Mouse (Mus musculus) intestine, embryonic 15.5 days (tissue): ENCODE measurements around the gene Slc4a1. TPM values are rescaled to one million over a fixed set of nuclear protein-coding genes. Genes with fewer than 3 reads are reported as not detected.
A peak's percentile ranks its signal among the peaks of the same experiment; 100 is the strongest.

ENCODE experiments used
- ATAC-seq: fragments of 200-750 bp; cut with Nextera tagmentation; 2 replicates; pipeline ENCODE4 v1.8.0; 2017; ENCODE audit warnings: moderate TSS enrichment, moderate library complexity
- H3K27ac ChIP-seq: fragments of 300-500 bp; sonication (generic); 2 replicates; pipeline ENCODE4 v1.5.1; 2015; ENCODE audit warnings: mild to moderate bottlenecking, inconsistent platforms
- H3K27me3 ChIP-seq: fragments of 300-500 bp; sonication (generic); replicated peaks from 2 replicates; pipeline ENCODE4 v1.6.1; 2015; ENCODE audit warnings: inconsistent platforms
- H3K36me3 ChIP-seq: fragments of 300-500 bp; sonication (generic); 2 replicates; pipeline ENCODE4 v1.6.1; 2015; ENCODE audit warnings: inconsistent platforms
- H3K4me1 ChIP-seq: fragments of 300-500 bp; sonication (generic); replicated peaks from 2 replicates; pipeline ENCODE4 v1.6.1; 2015; ENCODE audit warnings: inconsistent platforms
- H3K4me2 ChIP-seq: fragments of 300-500 bp; sonication (generic); replicated peaks from 2 replicates; pipeline ENCODE4 v1.6.1; 2015; ENCODE audit warnings: mild to moderate bottlenecking, inconsistent platforms
- H3K4me3 ChIP-seq: fragments of 300-500 bp; sonication (generic); replicated peaks from 2 replicates; pipeline ENCODE4 v1.5.1; 2015; ENCODE audit warnings: inconsistent platforms
- H3K9ac ChIP-seq: fragments of 300-500 bp; sonication (generic); 2 replicates; pipeline ENCODE4 v1.6.1; 2015; ENCODE audit warnings: inconsistent platforms
- H3K9me3 ChIP-seq: fragments of 300-500 bp; sonication (generic); 2 replicates; pipeline ENCODE4 v1.6.1; 2016; ENCODE audit warnings: inconsistent platforms
- WGBS: fragments of 180-500 bp; shearing (Covaris S2); methylation state at CpG from one replicate; pipeline ENCODE4 v1.1.7; 2015; 5-methylcytosine and 5-hydroxymethylcytosine counted together
- polyA plus RNA-seq: library from polyadenylated mRNA; unstranded; fragments of >200 nt; fragmentation: Nextera tagmentation; extraction: Ambion mirVana; gene quantifications from 2 replicates; pipeline ENCODE4 v1.2.1, GENCODE M21; 2015

Gene Slc4a1
- polyA plus RNA-seq, 1 experiment from 2014 or later, result 15.2 TPM

DNA sequence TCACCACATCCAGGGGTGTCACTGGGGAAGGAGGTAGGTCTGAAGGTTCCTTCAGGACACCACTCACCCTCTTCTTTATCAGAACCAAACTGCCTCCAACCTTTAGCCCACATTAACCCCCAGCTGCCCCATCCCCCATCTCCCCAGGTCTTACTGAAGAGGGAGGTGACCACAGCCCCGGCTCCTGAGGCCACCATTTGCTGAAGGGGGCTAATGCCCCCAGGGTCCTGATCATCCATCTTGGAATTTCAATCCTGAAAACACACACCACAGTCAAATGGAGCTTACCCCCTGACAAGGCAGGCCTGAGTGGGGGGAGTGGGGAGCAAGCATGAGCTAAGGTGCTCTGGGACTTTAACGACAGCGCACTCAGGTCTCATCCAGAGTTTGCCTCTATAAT is 40.4 kb upstream of the Slc4a1 start:
- 12% methylated on average over 3 of the region's 3 CpGs for WGBS
- Histone ChIP-seq H3K4me3 (peak overlapping the region; percentile 96), H3K9me3 (no peaks in the 10 kb centered on the region), H3K9ac (peak overlapping the region; percentile 89), H3K4me2 (peak overlapping the region; percentile 80), H3K27me3 (peaks cover 8% of the 10 kb centered on the region; the same call in 1 of the 2 replicates), H3K36me3 (peaks cover 21% of the 10 kb centered on the region), H3K27ac (peak overlapping the region; percentile 94; the same call in 1 of the 2 replicates), H3K4me1 (peaks cover 20% of the 10 kb centered on the region; the same call in 1 of the 2 replicates)
- ATAC-seq, result no peak

DNA sequence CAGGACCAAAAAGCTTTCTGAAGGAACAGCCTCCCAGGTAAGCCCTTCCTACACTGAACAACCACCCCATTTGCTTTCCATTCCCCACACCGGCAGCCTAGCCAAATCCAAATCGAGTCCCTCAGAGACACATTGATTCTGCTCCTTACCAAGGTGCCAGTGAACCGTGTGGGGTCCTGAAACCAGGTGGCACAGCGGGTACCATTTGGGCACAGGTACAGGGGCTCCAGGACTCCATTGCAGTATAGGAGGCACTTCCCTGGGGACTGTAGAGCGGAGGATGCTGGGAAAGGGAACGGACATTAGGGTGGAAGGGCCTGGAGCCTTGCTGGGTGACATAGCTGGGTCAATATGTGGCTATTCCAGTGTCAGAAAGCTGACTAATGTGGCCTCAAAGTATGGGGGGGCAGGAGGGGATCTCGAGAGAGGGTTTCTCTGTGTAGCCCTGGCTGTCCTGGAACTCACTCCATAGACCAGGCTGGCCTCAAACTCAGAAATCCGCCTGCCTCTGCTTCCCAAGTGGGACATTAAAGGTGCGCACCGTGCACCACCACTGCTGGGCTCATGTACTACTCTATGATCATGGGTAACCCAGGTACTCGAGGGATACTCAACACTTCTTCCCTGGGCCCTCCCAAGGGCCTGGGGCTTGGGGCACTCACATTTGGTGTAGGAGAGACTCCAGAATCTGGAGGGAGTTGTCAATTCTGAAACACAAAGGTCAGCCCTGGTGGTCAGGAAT is 39.7 kb upstream of the Slc4a1 start:
- H3K4me2 ChIP-seq, result peak overlapping the region; percentile 80
- H3K4me3 ChIP-seq, result peak overlapping the region; percentile 96
- no peaks in the 10 kb centered on the region for H3K9me3 ChIP-seq
- 80% methylated on average over 11 of the region's 11 CpGs for WGBS
- ATAC-seq, result no peak
- H3K9ac ChIP-seq, result peak overlapping the region; percentile 89; the same call in 1 of the 2 replicates
- peaks cover 21% of the 10 kb centered on the region for H3K36me3 ChIP-seq
- H3K27ac ChIP-seq, result no peak overlapping the region
- peaks cover 8% of the 10 kb centered on the region; the same call in 1 of the 2 replicates for H3K27me3 ChIP-seq
- peaks cover 20% of the 10 kb centered on the region; the same call in 1 of the 2 replicates for H3K4me1 ChIP-seq

DNA sequence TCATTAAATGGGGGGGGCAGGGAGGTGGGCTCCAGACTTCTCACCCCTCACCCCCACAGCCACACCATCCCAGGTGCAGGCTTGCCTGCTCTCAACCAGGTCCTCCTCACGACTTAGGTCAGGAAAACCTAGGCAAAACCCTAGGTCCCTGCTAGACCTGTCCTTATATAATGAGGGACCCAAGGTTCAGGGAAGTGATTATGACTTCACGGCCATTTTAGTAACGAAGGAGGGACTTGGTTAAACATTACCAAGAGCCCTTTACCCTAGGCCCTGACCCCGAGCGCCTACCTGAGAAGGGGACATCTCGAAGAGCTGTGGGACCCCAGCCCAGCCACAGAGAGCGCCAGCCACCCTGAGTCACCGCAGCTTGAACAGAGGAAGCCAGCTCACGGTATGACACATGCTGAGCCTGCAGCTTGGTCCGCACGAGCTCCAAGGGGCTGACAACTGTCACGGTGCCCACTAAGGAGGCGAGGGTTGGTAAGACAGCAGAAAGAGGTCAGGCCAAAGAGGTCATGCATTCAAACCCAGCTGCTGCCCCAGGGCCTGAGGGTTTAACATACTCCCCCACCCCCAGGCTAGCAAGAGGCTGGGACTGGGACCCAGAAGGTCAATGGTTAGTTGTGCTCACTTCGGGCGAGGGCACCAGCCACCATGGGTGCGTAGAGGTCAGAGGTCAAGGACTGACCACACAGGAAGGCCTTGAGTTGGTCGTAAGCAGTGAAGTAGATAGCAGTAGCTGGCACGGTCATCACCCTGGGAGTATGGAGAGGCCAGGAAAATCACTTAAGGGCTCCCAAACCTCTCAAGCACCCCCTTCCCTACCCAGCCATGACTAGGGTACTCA is 38.4 kb upstream of the Slc4a1 start:
- Histone ChIP-seq H3K4me2 (peak overlapping the region; percentile 30; the same call in 1 of the 2 replicates), H3K4me3 (no peak overlapping the region), H3K36me3 (peaks cover 21% of the 10 kb centered on the region), H3K4me1 (peaks cover 24% of the 10 kb centered on the region), H3K9me3 (no peaks in the 10 kb centered on the region), H3K27me3 (peaks cover 15% of the 10 kb centered on the region), H3K27ac (no peak overlapping the region), H3K9ac (no peak overlapping the region)
- 77% methylated on average over 18 of the region's 18 CpGs for WGBS
- no peak for ATAC-seq

DNA sequence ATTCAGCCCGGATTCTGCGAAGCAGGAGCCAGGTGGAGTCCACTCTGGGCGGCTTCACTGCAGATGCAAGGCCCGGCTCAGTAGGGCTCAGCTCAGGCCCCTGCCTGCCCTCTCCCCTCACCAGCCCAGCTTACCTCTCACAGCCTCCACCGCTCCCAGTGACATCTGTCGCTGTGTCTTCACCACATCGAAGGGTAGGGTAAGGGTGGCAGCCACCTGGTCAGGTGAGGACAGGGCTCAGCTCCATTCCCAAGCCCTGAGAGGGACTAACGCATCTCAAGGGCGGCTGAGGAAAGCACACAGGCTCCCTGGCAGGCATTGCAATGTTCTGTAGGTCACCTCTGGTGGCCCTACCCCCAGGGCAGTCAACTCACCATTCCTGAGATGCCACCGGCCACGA is 37.7 kb upstream of the Slc4a1 start:
- peaks cover 22% of the 10 kb centered on the region for H3K27me3 ChIP-seq
- H3K4me1 ChIP-seq, result peaks cover 28% of the 10 kb centered on the region
- H3K4me2 ChIP-seq, result no peak overlapping the region
- H3K4me3 ChIP-seq, result no peak overlapping the region
- WGBS, result 94% methylated on average over 11 of the region's 11 CpGs
- H3K27ac ChIP-seq, result no peak overlapping the region
- no peaks in the 10 kb centered on the region for H3K9me3 ChIP-seq
- ATAC-seq, result no peak
- no peak overlapping the region for H3K9ac ChIP-seq
- H3K36me3 ChIP-seq, result peaks cover 21% of the 10 kb centered on the region

DNA sequence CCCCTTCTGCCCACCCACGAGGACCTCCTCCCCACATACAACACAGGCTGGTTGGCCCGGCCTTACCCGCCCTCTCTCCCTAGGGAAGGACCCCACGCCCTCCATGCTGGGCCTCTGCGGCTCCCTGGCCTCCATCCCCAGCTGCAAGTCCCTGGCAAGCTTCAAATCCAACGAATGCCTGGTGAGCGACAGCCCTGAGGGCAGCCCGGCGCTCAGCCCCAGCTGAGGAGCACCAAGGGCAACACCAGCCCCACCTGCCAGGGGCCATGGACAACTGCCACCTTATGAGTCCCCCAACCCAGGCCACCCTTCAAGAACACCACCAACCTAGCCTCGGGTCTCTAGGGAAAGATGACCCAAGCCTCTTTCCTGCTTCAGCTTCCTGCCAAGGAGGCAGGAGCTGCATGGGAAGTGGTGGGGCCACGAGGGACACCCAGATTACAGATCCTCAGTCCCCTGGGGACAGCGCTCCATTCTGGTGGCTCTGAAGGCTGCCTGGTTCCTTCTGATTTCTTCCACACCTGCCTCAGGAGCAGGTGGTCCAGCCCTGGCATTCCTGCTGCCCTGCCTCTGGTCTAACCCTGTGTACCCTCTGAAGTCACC is 36.0 kb upstream of the Slc4a1 start:
- no peak overlapping the region for H3K4me3 ChIP-seq
- no peaks in the 10 kb centered on the region for H3K9me3 ChIP-seq
- no peak overlapping the region for H3K27ac ChIP-seq
- peaks cover 21% of the 10 kb centered on the region for H3K36me3 ChIP-seq
- no peak overlapping the region for H3K9ac ChIP-seq
- H3K27me3 ChIP-seq, result peaks cover 31% of the 10 kb centered on the region
- 56% methylated on average over 12 of the region's 12 CpGs for WGBS
- H3K4me1 ChIP-seq, result peaks cover 31% of the 10 kb centered on the region
- no peak overlapping the region for H3K4me2 ChIP-seq
- no peak for ATAC-seq

DNA sequence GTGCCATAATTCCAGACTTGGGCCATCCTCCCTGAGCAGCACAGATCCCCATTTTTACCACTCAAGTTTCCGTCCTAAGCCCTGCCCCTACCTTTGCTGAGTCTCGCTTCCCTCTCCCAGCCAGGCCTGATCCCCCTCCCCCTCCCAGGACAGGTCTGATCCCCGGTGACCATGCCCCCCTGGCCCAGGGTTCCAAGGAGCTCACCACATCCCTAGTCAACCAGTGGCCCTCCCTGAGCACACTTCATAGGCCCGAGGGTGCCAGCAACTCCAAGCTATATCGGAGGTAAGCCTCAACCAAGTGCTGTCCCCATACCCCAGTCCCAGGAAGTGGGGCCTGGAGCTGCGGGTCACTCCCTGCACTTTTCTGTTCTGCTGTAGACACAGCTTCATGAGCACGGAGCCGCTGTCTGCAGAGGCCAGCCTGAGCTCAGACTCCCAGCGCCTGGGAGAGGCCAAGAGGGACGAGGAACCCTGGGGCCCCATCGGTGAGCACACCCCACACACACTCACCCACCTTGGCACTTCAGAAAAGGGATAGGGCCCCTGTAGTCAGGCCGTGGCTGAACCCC is 34.6 kb upstream of the Slc4a1 start:
- Histone ChIP-seq H3K9me3 (no peaks in the 10 kb centered on the region), H3K4me3 (no peak overlapping the region), H3K4me1 (peaks cover 21% of the 10 kb centered on the region), H3K27ac (no peak overlapping the region), H3K36me3 (peaks cover 21% of the 10 kb centered on the region), H3K4me2 (no peak overlapping the region), H3K9ac (no peak overlapping the region), H3K27me3 (peaks cover 36% of the 10 kb centered on the region)
- ATAC-seq, result 0 out of 2 replicates have a peak, but pooled peaks have one; percentile 12
- WGBS, result 25% methylated on average over 12 of the region's 12 CpGs

DNA sequence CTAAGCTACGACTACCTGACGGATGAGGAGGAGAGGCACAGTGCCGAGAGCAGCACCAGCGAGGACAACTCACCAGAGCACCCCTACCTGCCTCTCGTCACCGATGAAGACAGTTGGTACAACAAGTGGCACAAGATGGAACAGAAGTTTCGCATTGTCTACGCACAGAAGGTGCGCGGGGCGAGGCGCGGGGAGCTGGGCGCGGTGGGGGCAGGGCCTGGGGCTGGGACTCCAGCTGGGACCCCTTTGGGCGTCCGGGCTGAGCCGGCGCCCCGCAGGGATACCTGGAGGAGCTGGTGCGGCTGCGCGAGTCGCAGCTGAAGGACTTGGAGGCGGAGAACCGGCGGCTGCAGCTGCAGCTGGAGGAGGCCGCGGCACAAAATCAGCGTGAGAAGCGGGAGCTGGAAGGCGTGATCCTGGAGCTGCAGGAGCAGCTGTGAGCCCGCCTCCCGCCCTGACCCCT is 33.6 kb upstream of the Slc4a1 start:
- ATAC-seq, result peak; percentile 31; the same call in 1 of the 2 replicates
- Histone ChIP-seq H3K27ac (no peak overlapping the region), H3K4me3 (peak overlapping the region; percentile 28), H3K27me3 (peaks cover 36% of the 10 kb centered on the region), H3K9me3 (no peaks in the 10 kb centered on the region), H3K9ac (peak overlapping the region; percentile 42; the same call in 1 of the 2 replicates), H3K4me1 (peaks cover 20% of the 10 kb centered on the region), H3K36me3 (peaks cover 19% of the 10 kb centered on the region), H3K4me2 (peak overlapping the region; percentile 70)
- WGBS, result 2% methylated on average over 34 of the region's 34 CpGs

DNA sequence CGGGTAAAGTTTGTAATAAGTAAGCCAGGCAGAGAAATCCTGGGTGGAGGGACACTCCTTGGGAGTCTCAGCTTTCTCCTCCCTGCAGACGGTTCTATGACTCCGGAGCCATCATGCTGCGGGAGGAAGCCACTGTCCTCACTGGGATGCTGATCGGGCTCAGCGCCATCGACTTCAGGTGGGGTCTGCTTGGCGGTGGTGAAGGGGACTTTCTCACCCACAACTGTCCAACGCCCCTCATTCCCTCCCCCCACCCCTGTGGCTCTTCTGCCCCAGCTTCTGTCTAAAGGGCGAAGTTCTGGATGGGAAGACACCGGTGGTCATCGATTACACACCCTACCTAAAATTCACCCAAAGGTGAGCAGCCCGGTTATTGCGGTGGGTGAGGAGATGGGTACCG is 33.1 kb upstream of the Slc4a1 start:
- H3K4me1 ChIP-seq, result peaks cover 23% of the 10 kb centered on the region
- peaks cover 36% of the 10 kb centered on the region for H3K27me3 ChIP-seq
- no peaks in the 10 kb centered on the region for H3K9me3 ChIP-seq
- peaks cover 17% of the 10 kb centered on the region for H3K36me3 ChIP-seq
- H3K4me3 ChIP-seq, result no peak overlapping the region
- H3K9ac ChIP-seq, result no peak overlapping the region
- H3K27ac ChIP-seq, result no peak overlapping the region
- peak overlapping the region; percentile 70 for H3K4me2 ChIP-seq
- 14% methylated on average over 15 of the region's 15 CpGs for WGBS
- no peak for ATAC-seq

DNA sequence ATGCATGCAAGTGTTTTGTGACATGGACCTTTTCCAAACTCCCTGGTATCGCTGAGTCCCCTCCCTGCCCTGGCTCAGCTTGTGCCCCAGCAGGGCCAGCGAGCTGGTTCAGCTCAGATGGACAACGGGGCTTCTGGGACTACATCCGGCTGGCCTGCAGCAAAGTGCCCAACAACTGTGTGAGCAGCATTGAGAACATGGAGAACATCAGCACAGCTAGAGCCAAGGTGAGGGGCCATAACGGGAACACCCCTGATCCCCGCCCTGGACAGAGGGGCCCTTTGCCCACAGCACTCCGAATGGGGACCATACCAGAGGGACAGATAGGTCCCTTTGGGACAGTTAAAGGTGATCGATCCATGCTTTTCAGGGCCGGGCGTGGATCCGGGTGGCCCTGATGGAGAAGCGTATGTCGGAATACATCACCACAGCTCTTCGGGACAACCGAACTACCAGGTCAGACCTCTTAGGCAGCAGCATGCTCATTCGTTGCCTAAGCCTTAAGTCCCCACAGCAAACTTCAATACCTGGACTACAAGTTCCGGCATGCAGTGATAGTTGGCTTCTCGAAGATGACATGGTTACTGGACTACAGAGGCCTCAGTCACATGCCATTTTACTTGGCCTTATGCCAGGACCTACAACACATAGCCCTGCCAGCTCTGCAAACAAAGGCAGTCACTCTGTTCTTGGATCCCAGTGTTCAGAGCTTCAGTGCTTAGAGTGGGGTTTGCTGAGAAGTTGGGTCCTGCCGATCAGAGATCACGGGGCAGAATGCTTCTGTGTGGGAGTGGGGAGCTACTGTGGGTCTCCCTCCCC is 32.2 kb upstream of the Slc4a1 start:
- H3K4me2 ChIP-seq, result no peak overlapping the region
- 75% methylated on average over 20 of the region's 20 CpGs for WGBS
- H3K36me3 ChIP-seq, result peaks cover 10% of the 10 kb centered on the region
- ATAC-seq, result no peak
- no peak overlapping the region for H3K4me3 ChIP-seq
- H3K9ac ChIP-seq, result no peak overlapping the region
- peaks cover 36% of the 10 kb centered on the region for H3K27me3 ChIP-seq
- H3K27ac ChIP-seq, result no peak overlapping the region
- H3K4me1 ChIP-seq, result peaks cover 32% of the 10 kb centered on the region
- no peaks in the 10 kb centered on the region for H3K9me3 ChIP-seq

DNA sequence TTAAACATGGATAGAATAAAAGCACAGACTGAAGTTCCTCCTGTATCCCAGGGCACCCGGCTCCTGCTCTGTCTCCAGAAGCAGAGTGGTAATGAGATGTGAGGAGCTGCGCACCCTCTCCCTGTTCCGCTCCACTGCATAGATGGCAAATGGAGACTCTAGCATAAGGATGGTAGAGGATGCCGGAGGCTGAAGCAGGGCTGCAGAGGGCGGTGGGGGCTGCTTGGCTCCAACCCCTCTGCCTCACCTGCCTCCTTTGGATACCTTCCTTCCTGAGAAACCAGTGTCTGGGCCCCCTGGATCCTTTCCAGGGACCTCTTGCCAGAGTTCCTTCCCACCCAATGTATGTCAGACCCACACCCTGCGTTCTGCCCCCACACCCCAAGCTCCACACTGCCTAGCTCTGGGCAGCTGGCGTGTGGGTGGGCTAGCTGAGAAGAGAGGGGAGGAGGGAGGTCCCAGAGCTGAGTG is 30.7 kb upstream of the Slc4a1 start:
- WGBS, result 80% methylated on average over 7 of the region's 7 CpGs
- Histone ChIP-seq H3K4me2 (no peak overlapping the region), H3K36me3 (no peaks in the 10 kb centered on the region), H3K27me3 (peaks cover 28% of the 10 kb centered on the region), H3K27ac (no peak overlapping the region), H3K4me1 (peaks cover 37% of the 10 kb centered on the region), H3K9me3 (no peaks in the 10 kb centered on the region), H3K4me3 (no peak overlapping the region), H3K9ac (no peak overlapping the region)
- ATAC-seq, result no peak

DNA sequence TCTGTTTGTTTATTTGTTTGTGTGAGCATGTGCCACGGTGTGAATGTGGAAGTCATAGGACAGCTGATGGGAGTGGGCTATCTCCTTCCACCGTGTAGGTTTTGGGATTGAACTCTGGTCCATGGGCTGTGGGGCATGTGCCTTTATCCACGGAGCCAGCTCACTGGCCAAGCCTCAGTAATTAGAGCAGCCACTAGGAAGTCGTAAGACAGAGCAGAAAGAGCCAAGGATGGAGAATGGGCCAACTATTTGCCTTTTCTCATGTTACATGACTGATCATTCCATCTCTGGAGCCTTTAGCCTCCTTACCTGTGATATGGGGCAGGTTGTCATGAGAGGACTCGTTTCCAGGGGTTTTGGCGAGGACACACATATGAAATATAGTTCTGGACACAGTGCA is 30.3 kb upstream of the Slc4a1 start:
- ATAC-seq, result no peak
- Histone ChIP-seq H3K9ac (no peak overlapping the region), H3K4me2 (no peak overlapping the region), H3K9me3 (no peaks in the 10 kb centered on the region), H3K4me1 (peaks cover 37% of the 10 kb centered on the region), H3K27me3 (peaks cover 28% of the 10 kb centered on the region), H3K4me3 (no peak overlapping the region), H3K27ac (no peak overlapping the region), H3K36me3 (no peaks in the 10 kb centered on the region)
- 61% methylated on average over 6 of the region's 6 CpGs for WGBS
